Mouse (Mus musculus) ES-E14 (cell line): ENCODE measurements at regions not wholly inside any gene's neighbourhood (a gene's known extent, or its start where the extent isn't known, plus 50 kb on each side); places are given as distances from the start of the nearest gene placed in this dataset.

Experiments used
- DNase-seq: peaks from one replicate; pipeline ENCODE4 v3.0.0-alpha.2; 2013; ENCODE audit warnings: low read depth, low spot score
- H3K27ac ChIP-seq: 2 replicates; pipeline ENCODE4 v1.5.1; 2012; ENCODE audit warnings: low read depth, mild to moderate bottlenecking, low read length, moderate library complexity, mixed read lengths; ENCODE audit not compliant: poor library complexity, insufficient read depth, severe bottlenecking
- H3K36me3 ChIP-seq: 2 replicates; pipeline ENCODE4 v1.6.1; 2012; ENCODE audit warnings: mild to moderate bottlenecking, low read length, moderate library complexity, mixed read lengths; ENCODE audit not compliant: control insufficient read depth, poor library complexity, insufficient read depth, severe bottlenecking
- H3K4me1 ChIP-seq, 2 experiments: fragments of 150-350 bp in 1 of 2; sonication (generic) in 1 of 2; 2 replicates each; pipeline ENCODE4 v1.6.1; 2012; ENCODE audit warnings: low read length in 2 of 2, mild to moderate bottlenecking in 1 of 2, mixed read lengths in 1 of 2; ENCODE audit not compliant: control insufficient read depth in 2 of 2, insufficient read depth in 2 of 2, poor library complexity in 1 of 2
- H3K4me3 ChIP-seq, 2 experiments: fragments of 150-350 bp in 1 of 2; sonication (generic) in 1 of 2; 2 replicates each; pipeline ENCODE4 v1.5.1; 2012; ENCODE audit warnings: low read length in 2 of 2, low read depth in 1 of 2, mild to moderate bottlenecking in 1 of 2, mixed read lengths in 1 of 2; ENCODE audit not compliant: insufficient read depth in 1 of 2, poor library complexity in 1 of 2, severe bottlenecking in 1 of 2
- H3K9ac ChIP-seq: 2 replicates; pipeline ENCODE4 v1.6.1; 2012; ENCODE audit warnings: low read depth, mild to moderate bottlenecking, low read length, mixed read lengths; ENCODE audit not compliant: poor library complexity, insufficient read depth, severe bottlenecking
- H3K9me3 ChIP-seq: fragments of 150-350 bp; sonication (generic); 2 replicates; pipeline ENCODE4 v1.6.1; 2012; ENCODE audit warnings: low read depth, mild to moderate bottlenecking, low read length; ENCODE audit not compliant: control insufficient read depth, insufficient read depth
- CHD2 ChIP-seq: IDR thresholded peaks from 2 replicates; pipeline ENCODE4 v1.6.1; 2014; ENCODE audit warnings: mild to moderate bottlenecking, low read depth, low read length, inconsistent platforms
- HCFC1 ChIP-seq: IDR thresholded peaks from 2 replicates; pipeline ENCODE4 v1.6.1; 2012; ENCODE audit warnings: low read length, inconsistent platforms, borderline replicate concordance; ENCODE audit not compliant: insufficient read depth
- MAFK ChIP-seq: IDR thresholded peaks from 2 replicates; pipeline ENCODE4 v1.6.1; 2014; ENCODE audit warnings: mild to moderate bottlenecking, low read depth, low read length, inconsistent platforms; ENCODE audit not compliant: insufficient read depth
- ZC3H11A ChIP-seq: IDR thresholded peaks from 2 replicates; pipeline ENCODE4 v1.6.1; 2012; ENCODE audit warnings: low read depth, mild to moderate bottlenecking, inconsistent platforms, low read length, borderline replicate concordance
- ZNF384 ChIP-seq: IDR thresholded peaks from 2 replicates; pipeline ENCODE4 v1.6.1; 2012; ENCODE audit warnings: low read depth, low read length, inconsistent platforms
- in situ Hi-C, 2 experiments: fragments of 600-800 bp; cut with MboI; formaldehyde crosslinking; loops; one replicate each; pipeline ENCODE4 v1.15.1; 2025; ENCODE audit warnings: low sequenced_read_pairs in 2 of 2, inconsistent platforms in 1 of 2; ENCODE audit not compliant: unreplicated experiment in 2 of 2

- TF ChIP-seq ZC3H11A (no peak), HCFC1 (no peak), CHD2 (no peak), ZNF384 (no peak), MAFK (no peak)
- in situ Hi-C loops: no loop called here
- H3K4me1 ChIP-seq: no peaks in the 10 kb centered on the region
- H3K27ac ChIP-seq: no peak overlapping the region
- DNase-seq: no peak
- H3K4me3 ChIP-seq: no peak overlapping the region
- H3K9me3 ChIP-seq: no peaks in the 10 kb centered on the region
- no peak overlapping the region for H3K9ac ChIP-seq
- no peaks in the 10 kb centered on the region for H3K36me3 ChIP-seq
Measured at GRCm38 (mm10) chr6:81621028-81621427, 302.4 kb upstream of the Gcfc2 start.

GRCm38 (mm10) chr6:81622714-81623113 lies 300.8 kb upstream of the Gcfc2 start:
- DNase-seq: no peak
- Histone ChIP-seq H3K36me3 (no peaks in the 10 kb centered on the region), H3K27ac (no peak overlapping the region), H3K4me3 (no peak overlapping the region), H3K9me3 (no peaks in the 10 kb centered on the region), H3K4me1 (no peaks in the 10 kb centered on the region), H3K9ac (no peak overlapping the region)
- no peak for TF ChIP-seq ZC3H11A
- TF ChIP-seq MAFK: no peak
- TF ChIP-seq ZNF384: no peak
- TF ChIP-seq CHD2: no peak
- no peak for TF ChIP-seq HCFC1
- in situ Hi-C loops: no loop called here

- Histone ChIP-seq H3K9me3 (no peaks in the 10 kb centered on the region), H3K4me3 (no peak overlapping the region), H3K27ac (no peak overlapping the region), H3K4me1 (no peaks in the 10 kb centered on the region), H3K36me3 (no peaks in the 10 kb centered on the region), H3K9ac (no peak overlapping the region)
- in situ Hi-C loops: no loop called here
- TF ChIP-seq HCFC1 (no peak), MAFK (no peak), CHD2 (no peak), ZC3H11A (no peak), ZNF384 (no peak)
- DNase-seq: no peak
Measured at GRCm38 (mm10) chr6:81625016-81625415, 298.5 kb upstream of the Gcfc2 start.

- TF ChIP-seq ZC3H11A (no peak), CHD2 (no peak), HCFC1 (no peak), ZNF384 (no peak), MAFK (no peak)
- no peaks in the 10 kb centered on the region for H3K9me3 ChIP-seq
- H3K9ac ChIP-seq: no peak overlapping the region
- no peak overlapping the region for H3K4me3 ChIP-seq
- DNase-seq: no peak
- in situ Hi-C loops: no loop called here
- H3K4me1 ChIP-seq: no peaks in the 10 kb centered on the region
- H3K36me3 ChIP-seq: no peaks in the 10 kb centered on the region
- H3K27ac ChIP-seq: no peak overlapping the region
Measured at GRCm38 (mm10) chr6:81633586-81633985, 289.9 kb upstream of the Gcfc2 start.
